Mouse (Mus musculus) heart, embryonic 14.5 days (tissue): ENCODE results near the gene Relt. TPM values are rescaled to one million over a fixed set of nuclear protein-coding genes. Genes with fewer than 3 reads are reported as not detected.

ENCODE experiments used
- ATAC-seq: fragments of 200-750 bp; cut with Nextera tagmentation; 2 replicates; pipeline ENCODE4 v1.8.0; 2017; ENCODE audit warnings: low read depth, moderate TSS enrichment; ENCODE audit not compliant: insufficient number of reproducible peaks, insufficient read depth, low FRiP score
- H3K27ac ChIP-seq, 2 experiments: fragments of 200-500 bp in 1 of 2; fragments of 300-500 bp in 1 of 2; sonication (generic) in 1 of 2; replicated peaks in 1 of 2; 2 replicates each; pipeline ENCODE4 v1.5.1; 2012 to 2014; ENCODE audit warnings: low read depth in 2 of 2, low read length in 2 of 2, control low read depth in 1 of 2, mild to moderate bottlenecking in 1 of 2, mixed read lengths in 1 of 2; ENCODE audit not compliant: control insufficient read depth in 1 of 2, insufficient read depth in 1 of 2
- H3K27me3 ChIP-seq: fragments of 300-500 bp; sonication (generic); 2 replicates; pipeline ENCODE4 v1.6.1; 2014; ENCODE audit warnings: mild to moderate bottlenecking, low read length, control low read depth; ENCODE audit not compliant: control insufficient read depth, insufficient read depth
- H3K36me3 ChIP-seq: fragments of 300-500 bp; sonication (generic); 2 replicates; pipeline ENCODE4 v1.6.1; 2014; ENCODE audit warnings: mild to moderate bottlenecking, control low read depth, low read length, mixed read lengths; ENCODE audit not compliant: control insufficient read depth, insufficient read depth
- H3K4me1 ChIP-seq, 2 experiments: fragments of 200-500 bp in 1 of 2; fragments of 300-500 bp in 1 of 2; sonication (generic) in 1 of 2; 2 replicates each; pipeline ENCODE4 v1.6.1; 2012 to 2014; ENCODE audit warnings: low read length in 2 of 2, control low read depth in 1 of 2, mixed read lengths in 1 of 2; ENCODE audit not compliant: control insufficient read depth in 2 of 2, insufficient read depth in 2 of 2
- H3K4me2 ChIP-seq: fragments of 300-500 bp; sonication (generic); 2 replicates; pipeline ENCODE4 v1.6.1; 2014; ENCODE audit warnings: mild to moderate bottlenecking, low read length
- H3K4me3 ChIP-seq, 2 experiments: fragments of 200-500 bp in 1 of 2; fragments of 300-500 bp in 1 of 2; sonication (generic) in 1 of 2; 2 replicates each; pipeline ENCODE4 v1.5.1; 2012 to 2014; ENCODE audit warnings: low read length in 2 of 2, mild to moderate bottlenecking in 2 of 2, control low read depth in 1 of 2, low read depth in 1 of 2, moderate library complexity in 1 of 2; ENCODE audit not compliant: control insufficient read depth in 1 of 2, insufficient read depth in 1 of 2
- H3K9ac ChIP-seq: fragments of 300-500 bp; sonication (generic); 2 replicates; pipeline ENCODE4 v1.6.1; 2014; ENCODE audit warnings: mild to moderate bottlenecking, low read length
- H3K9me3 ChIP-seq: fragments of 300-500 bp; sonication (generic); 2 replicates; pipeline ENCODE4 v1.6.1; 2016; ENCODE audit warnings: low read length, control low read depth; ENCODE audit not compliant: control insufficient read depth
- WGBS: fragments of 180-500 bp; shearing (Covaris S2); extraction: QIAGEN DNeasy Blood & Tissue Kit; methylation state at CpG from one replicate; pipeline ENCODE4 v1.1.7; 2014; 5-methylcytosine and 5-hydroxymethylcytosine counted together
- polyA plus RNA-seq: library from polyadenylated mRNA; unstranded; fragments of >200 nt; fragmentation: Nextera tagmentation; extraction: Ambion mirVana; gene quantifications from 2 replicates; pipeline ENCODE4 v1.2.1, GENCODE M21; 2014

Gene Relt
- polyA plus RNA-seq, 1 experiment from 2014 or later: 1.2 TPM

DNA sequence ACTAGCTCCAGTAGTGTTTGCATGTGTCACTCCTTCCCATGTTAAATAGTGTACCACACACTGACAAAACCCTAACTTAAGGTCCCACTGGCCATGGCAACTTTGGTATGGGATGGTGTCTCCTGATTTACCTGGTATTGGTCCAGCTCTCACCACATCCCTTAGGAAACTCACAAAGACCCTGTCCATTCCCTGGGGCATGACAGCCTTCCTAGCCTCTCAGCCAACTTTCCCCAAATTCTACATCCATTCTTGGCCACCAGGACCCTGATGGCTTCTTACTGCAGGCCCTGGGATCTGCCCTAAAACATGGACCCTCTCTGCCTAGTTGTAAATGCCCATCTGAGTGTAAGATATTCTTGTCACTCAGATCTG, 18.2 kb downstream of the Relt start:
- no peak overlapping the region for H3K9ac ChIP-seq
- H3K27me3 ChIP-seq: no peaks in the 10 kb centered on the region
- no peak overlapping the region for H3K4me3 ChIP-seq
- H3K4me2 ChIP-seq: no peak overlapping the region
- no peak for ATAC-seq
- H3K27ac ChIP-seq: peak overlapping the region; percentile 40 to 62
- peaks cover 17 to 22% of the 10 kb centered on the region in 2 experiments for H3K4me1 ChIP-seq
- no peaks in the 10 kb centered on the region for H3K9me3 ChIP-seq
- peaks cover 11% of the 10 kb centered on the region; the same call in 1 of the 2 replicates for H3K36me3 ChIP-seq

DNA sequence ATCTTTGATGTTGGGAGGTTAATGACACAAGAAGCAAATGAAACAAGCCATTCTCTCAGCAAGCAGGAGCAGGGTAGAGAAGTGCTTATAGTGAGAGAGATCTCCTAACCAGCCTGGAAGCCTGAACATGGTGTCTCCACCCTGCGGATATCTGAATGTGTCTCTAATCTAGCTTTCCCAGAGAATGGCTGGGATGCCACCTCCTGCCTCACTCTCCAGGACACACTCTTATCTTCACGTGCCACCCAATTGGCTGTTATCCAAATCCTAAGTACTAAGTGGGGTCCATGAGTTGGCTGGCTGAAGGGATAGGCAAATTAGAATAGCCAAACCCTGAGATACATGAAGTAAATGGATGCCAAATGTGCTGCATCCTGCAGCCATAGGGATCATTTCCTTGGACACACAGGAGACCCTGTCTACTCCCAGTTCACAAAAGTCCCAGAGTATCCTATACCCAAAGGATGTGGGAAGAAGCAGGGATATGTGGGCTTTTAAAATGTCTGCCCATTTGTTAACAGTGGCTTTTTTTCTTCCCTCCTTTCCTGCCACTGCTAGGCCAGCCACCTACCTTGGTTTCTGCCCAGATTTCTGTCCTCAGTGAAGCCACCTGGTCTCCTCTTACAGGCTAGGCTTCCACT, 18.7 kb downstream of the Relt start:
- H3K27ac ChIP-seq: peak overlapping the region; percentile 31 to 62; a peak in 3 of 4 replicates
- H3K9ac ChIP-seq: no peak overlapping the region
- H3K4me1 ChIP-seq: peaks cover 19 to 27% of the 10 kb centered on the region in 2 experiments
- no peaks in the 10 kb centered on the region for H3K27me3 ChIP-seq
- peak overlapping the region; percentile 7; the same call in 1 of the 2 replicates for H3K4me2 ChIP-seq
- H3K4me3 ChIP-seq: no peak overlapping the region
- no peak for ATAC-seq
- H3K36me3 ChIP-seq: peaks cover 11% of the 10 kb centered on the region; the same call in 1 of the 2 replicates
- 11% methylated on average over 2 of the region's 2 CpGs for WGBS
- H3K9me3 ChIP-seq: no peaks in the 10 kb centered on the region

DNA sequence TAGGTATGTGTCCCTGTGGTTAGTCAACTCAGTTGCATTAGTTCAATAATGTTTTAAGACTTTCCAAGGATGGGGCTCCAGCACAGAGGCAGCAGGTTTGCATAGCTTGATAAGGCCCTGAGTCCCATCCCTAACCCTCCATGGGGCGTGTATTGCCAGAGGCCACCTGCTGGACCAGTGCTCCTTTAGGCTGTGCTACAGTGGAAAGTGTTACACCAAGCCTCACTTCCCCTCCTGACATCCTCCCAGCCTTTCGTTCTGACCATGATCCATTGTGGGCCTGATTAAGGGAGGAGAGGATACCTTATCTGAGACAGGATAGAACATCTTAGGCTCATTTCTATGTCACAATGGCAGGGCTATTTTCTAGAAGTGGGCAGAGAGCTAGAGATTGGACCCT, 19.4 kb downstream of the Relt start:
- peak overlapping the region; percentile 7; the same call in 1 of the 2 replicates for H3K4me2 ChIP-seq
- peak overlapping the region; percentile 31 to 62; a peak in 1 of 4 replicates for H3K27ac ChIP-seq
- H3K27me3 ChIP-seq: no peaks in the 10 kb centered on the region
- H3K9ac ChIP-seq: no peak overlapping the region
- H3K4me1 ChIP-seq: peaks cover 20 to 33% of the 10 kb centered on the region in 2 experiments
- peaks cover 11% of the 10 kb centered on the region; the same call in 1 of the 2 replicates for H3K36me3 ChIP-seq
- no peak overlapping the region for H3K4me3 ChIP-seq
- 48% methylated on average over 2 of the region's 2 CpGs for WGBS
- H3K9me3 ChIP-seq: no peaks in the 10 kb centered on the region
- no peak for ATAC-seq

DNA sequence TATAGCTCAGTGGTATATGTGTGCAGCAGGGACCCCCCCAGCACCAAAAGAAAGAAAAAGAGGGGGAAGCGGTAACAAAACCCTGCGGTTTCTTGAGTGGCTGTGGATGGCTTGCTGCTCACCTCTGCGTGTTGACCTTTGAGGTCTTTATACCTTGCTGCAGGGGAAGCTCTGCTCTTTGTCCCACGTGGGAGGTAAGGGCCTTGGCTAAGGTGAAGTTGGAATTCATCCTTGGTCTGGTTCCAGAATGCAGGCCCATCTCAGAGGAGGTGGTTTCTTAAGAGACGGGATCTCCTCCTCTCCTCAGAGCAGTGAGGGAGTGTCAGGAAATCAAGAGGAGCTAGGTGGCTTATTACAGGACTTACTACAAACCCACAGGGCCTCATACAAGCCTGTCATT, 21.1 kb downstream of the Relt start:
- WGBS: 92% methylated on average over 5 of the region's 5 CpGs
- Histone ChIP-seq H3K9ac (no peak overlapping the region), H3K36me3 (peaks cover 15% of the 10 kb centered on the region), H3K4me2 (no peak overlapping the region), H3K27ac (no peak overlapping the region), H3K4me3 (no peak overlapping the region), H3K4me1 (peaks cover 22 to 36% of the 10 kb centered on the region in 2 experiments), H3K27me3 (no peaks in the 10 kb centered on the region), H3K9me3 (no peaks in the 10 kb centered on the region)
- no peak for ATAC-seq

DNA sequence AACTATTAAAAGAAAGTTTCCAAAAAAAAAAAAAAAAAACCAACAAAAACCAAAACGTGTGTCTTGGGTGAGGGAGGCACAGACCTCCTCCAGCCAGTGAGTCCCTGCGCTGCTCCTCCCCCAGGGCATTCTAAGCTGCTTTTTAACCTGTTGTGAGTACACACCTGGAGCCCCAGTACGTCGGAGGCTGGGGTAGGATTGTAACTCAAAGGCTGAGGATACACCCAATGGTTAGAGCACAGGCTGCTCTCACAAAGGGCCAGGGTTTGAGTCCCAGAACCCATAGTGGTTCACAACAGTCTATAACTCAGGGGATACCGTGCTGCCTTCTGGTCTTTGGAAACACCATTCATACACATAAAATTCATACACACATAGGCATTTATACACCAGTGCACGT, 21.6 kb downstream of the Relt start:
- H3K9ac ChIP-seq: no peak overlapping the region
- 90% methylated on average over 6 of the region's 6 CpGs for WGBS
- no peak overlapping the region for H3K27ac ChIP-seq
- no peaks in the 10 kb centered on the region for H3K9me3 ChIP-seq
- no peaks in the 10 kb centered on the region for H3K27me3 ChIP-seq
- H3K4me1 ChIP-seq: peaks cover 22 to 36% of the 10 kb centered on the region in 2 experiments
- no peak overlapping the region for H3K4me2 ChIP-seq
- peaks cover 21% of the 10 kb centered on the region for H3K36me3 ChIP-seq
- ATAC-seq: no peak
- H3K4me3 ChIP-seq: no peak overlapping the region

DNA sequence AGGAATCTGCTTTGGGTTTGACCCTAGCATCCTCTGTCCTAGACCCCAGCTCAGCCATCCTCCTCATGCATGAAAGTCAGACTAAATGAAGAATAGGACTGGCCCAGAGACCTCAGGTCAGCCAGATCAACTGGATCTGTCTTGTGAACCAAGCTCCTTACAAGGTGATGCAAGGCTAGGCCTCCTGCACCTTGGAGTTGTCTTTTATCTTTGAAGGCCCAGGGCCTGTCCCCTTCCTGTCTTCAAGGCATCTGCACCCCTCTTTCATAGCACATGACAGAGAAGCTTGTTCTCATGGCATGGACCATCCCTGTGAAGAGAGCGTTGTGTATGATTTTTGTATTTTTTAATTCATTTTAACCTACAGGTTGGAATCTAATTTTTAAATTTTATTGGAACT, 22.3 kb downstream of the Relt start:
- Histone ChIP-seq H3K4me2 (no peak overlapping the region), H3K4me3 (no peak overlapping the region), H3K9me3 (no peaks in the 10 kb centered on the region), H3K4me1 (peaks cover 22 to 36% of the 10 kb centered on the region in 2 experiments), H3K27me3 (no peaks in the 10 kb centered on the region), H3K36me3 (peaks cover 28% of the 10 kb centered on the region), H3K9ac (no peak overlapping the region), H3K27ac (no peak overlapping the region)
- ATAC-seq: no peak
- WGBS: 98% methylated on average over 1 of the region's 1 CpGs

DNA sequence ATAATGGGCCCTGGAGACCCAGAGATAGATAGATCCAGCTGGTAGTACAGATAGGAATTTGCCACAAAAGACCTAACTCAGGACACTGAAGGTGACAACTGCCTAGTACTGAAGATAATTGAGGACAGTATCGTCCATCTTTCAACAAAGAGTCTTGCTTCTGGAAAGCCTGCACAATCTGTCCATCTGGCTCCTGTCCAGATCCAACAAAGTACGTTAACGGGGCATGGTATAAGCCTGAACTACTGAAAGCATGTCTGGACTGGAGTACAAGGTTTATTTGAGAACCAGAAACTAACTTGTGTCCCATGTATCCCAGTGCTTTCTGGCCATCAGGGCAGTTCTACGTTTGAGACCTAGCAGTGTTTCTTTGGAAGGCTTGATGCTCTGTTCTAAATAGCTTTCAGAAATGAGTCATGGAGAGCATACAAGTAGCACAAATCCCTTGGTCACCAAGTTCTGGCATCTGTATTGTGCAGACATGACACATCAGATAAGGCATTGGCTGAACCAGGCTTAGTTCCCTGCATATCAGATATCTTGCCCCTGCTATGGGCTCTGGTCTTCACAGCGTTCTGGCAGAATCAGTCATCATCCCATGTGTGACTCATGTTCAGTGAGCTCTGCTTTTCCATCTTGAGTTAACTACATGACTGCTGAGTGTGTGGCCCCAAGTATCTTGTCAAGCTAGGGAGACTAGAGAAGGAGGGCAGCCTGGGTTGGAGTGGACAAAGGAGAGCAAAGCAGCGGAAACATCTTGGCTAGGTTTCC, 23.4 kb downstream of the Relt start:
- Histone ChIP-seq H3K4me3 (no peak overlapping the region), H3K27me3 (no peaks in the 10 kb centered on the region), H3K4me2 (no peak overlapping the region), H3K27ac (peak overlapping the region in 1 of 2 experiments; percentile 16; a peak in 1 of 4 replicates), H3K36me3 (peaks cover 38% of the 10 kb centered on the region), H3K9ac (no peak overlapping the region), H3K4me1 (peaks cover 15 to 28% of the 10 kb centered on the region in 2 experiments), H3K9me3 (no peaks in the 10 kb centered on the region)
- WGBS: 41% methylated on average over 6 of the region's 6 CpGs
- 0 out of 2 replicates have a peak, but pooled peaks have one; percentile 9 for ATAC-seq
